Mouse (Mus musculus) olfactory bulb, adult 2 months (tissue): ENCODE results near the gene Man2a2.

Experiments used
- CTCF ChIP-seq: fragments of 200-500 bp; IDR thresholded peaks from 2 replicates; pipeline ENCODE4 v1.5.1; 2012; ENCODE audit warnings: low read depth, mild to moderate bottlenecking, low read length, moderate library complexity; ENCODE audit not compliant: insufficient read depth
- POLR2A ChIP-seq: fragments of 200-500 bp; IDR thresholded peaks from 2 replicates; pipeline ENCODE4 v1.6.1; 2012; ENCODE audit warnings: mild to moderate bottlenecking, low read depth, low read length, moderate library complexity; ENCODE audit not compliant: insufficient read depth

- TF ChIP-seq POLR2A = no peak
- TF ChIP-seq CTCF = no peak
Measured at GRCm38 (mm10) chr7:80413512-80414302, 42.5 kb upstream of the Man2a2 start.
